Mouse (Mus musculus) embryo, embryonic 10.5 days (tissue): ENCODE results near the gene Foxl1.

Experiments
- DNase-seq: peaks from one replicate; pipeline ENCODE4 v3.0.0-alpha.2; 2015; ENCODE audit warnings: low spot score

Foxl1 gene

GRCm38 (mm10) chr8:121170116-121170515, 42.4 kb downstream of the Foxl1 start:
- DNase-seq = peak; percentile 56

GRCm38 (mm10) chr8:121170626-121171552, 43.1 kb downstream of the Foxl1 start:
- DNase-seq = no peak

GRCm38 (mm10) chr8:121172567-121172966, 44.8 kb downstream of the Foxl1 start:
- DNase-seq = no peak

GRCm38 (mm10) chr8:121174178-121174577, 46.4 kb downstream of the Foxl1 start:
- DNase-seq = peak; percentile 72

GRCm38 (mm10) chr8:121174721-121175539, 47.2 kb downstream of the Foxl1 start:
- DNase-seq = peak; percentile 43

- no peak for DNase-seq
These were observed 47.9 kb downstream of the Foxl1 start for GRCm38 (mm10) chr8:121175540-121176090.

- peak; percentile 76 for DNase-seq
These were observed 48.6 kb downstream of the Foxl1 start for GRCm38 (mm10) chr8:121176291-121176690.
